Mouse (Mus musculus) bone marrow macrophage, adult 2 months (primary cell): ENCODE results near the gene 4932415D10Rik.

Source experiments
- CTCF ChIP-seq: IDR thresholded peaks from 2 replicates; pipeline ENCODE4 v1.5.1; 2012; ENCODE audit warnings: low read depth, mild to moderate bottlenecking, low read length, moderate library complexity
- POLR2A ChIP-seq: IDR thresholded peaks from 2 replicates; pipeline ENCODE4 v1.6.1; 2012; ENCODE audit warnings: mild to moderate bottlenecking, low read depth, low read length, borderline replicate concordance

DNA sequence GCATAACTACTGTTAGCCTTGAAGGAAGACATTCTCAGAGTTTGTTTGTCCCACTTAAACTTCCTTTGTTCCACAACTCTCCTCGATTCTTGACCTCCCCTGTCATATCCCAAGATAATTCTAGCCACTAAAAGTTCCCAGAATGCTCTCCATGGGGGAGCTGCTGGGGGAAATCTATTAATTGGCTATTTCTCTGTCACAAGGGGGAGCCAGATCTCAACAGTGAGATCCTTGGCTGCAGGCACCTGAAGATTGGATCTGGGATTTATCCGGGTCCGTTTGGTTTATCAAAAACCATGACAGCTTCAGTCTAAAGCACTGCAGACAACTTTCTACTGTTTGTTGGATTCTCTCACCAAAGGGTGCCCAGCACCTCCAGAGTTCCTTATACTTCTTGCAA is 3.8 kb upstream of the 4932415D10Rik start:
- no peak for TF ChIP-seq CTCF
- no peak for TF ChIP-seq POLR2A
